Mouse (Mus musculus) cerebellum, adult (tissue): Measurements from ENCODE around the gene Zdhhc7.

ENCODE experiments used
- ATAC-seq: cut with Nextera tagmentation; 2 replicates; pipeline ENCODE4 v1.9.2; 2017; ENCODE audit warnings: mild to moderate bottlenecking, moderate library complexity, mixed read lengths; ENCODE audit not compliant: insufficient number of reproducible peaks, low FRiP score, low TSS enrichment

The Zdhhc7 gene

DNA sequence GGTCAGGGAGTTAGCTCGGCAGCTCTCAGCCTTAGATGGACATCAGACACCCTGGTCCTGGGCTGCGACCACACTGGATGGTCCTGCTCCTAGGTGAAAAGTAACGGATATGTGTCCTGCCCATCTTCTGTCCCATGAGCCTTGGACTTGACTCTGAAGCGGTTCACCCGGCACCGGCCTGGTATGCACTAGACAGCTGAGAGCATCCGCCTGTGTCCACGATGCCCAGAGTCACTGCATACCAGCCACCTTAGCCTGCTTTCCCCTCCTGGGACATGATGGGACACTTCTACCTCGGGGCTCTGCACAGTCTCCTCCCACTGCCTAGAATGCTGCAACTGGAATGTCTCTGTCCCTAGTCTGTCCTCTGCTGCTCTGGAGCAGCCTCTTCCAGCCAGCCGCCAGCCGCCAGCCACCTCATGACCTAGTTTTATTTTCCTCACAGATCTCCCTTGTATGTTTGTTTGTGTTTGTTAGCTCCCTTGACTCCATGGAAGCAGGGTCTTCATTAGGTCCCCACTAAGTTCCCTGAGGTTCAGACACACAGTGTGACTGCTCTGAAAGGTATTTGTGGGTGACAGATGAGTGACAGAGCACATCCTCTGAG lies 61.9 kb downstream of the Zdhhc7 start:
- ATAC-seq = no peak

DNA sequence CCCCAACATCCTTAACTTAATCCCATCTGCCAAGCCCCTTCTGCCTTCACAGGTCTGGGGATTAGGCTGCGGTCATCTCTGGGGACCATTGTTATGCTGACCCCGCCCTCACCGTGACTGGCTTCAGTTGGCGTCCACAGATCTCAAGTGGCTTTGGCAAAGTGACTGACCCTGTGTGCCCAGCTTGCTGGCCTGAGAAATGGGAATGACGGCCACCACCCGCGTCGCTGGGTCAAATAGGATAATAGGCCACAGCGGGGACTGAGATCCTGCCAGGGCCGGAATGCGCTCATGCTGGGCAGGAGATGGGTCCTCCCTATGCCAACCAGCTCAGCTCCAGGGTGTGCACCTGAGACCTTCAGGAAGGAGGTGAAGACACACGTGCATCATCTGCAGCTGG lies 62.5 kb downstream of the Zdhhc7 start:
- no peak for ATAC-seq

DNA sequence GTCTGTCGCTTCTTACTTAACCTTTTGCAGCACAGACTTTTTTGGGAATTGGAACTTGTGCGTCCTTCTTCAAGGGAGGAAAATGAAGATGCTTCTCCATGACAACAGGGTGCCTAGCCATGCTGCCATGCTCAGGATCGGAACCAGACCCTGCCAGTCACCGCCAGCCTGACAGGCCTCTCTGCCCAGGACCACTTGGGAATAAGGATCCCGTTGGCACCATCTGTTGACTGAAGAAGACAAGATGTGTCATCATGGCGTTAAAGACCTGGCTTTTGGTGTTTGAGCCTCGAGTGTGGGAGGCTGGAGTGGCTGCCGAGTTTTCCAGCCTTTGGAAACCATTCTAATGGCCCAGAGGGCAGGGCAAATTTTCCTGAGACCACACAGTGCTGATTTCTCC lies 63.7 kb downstream of the Zdhhc7 start:
- no peak for ATAC-seq

DNA sequence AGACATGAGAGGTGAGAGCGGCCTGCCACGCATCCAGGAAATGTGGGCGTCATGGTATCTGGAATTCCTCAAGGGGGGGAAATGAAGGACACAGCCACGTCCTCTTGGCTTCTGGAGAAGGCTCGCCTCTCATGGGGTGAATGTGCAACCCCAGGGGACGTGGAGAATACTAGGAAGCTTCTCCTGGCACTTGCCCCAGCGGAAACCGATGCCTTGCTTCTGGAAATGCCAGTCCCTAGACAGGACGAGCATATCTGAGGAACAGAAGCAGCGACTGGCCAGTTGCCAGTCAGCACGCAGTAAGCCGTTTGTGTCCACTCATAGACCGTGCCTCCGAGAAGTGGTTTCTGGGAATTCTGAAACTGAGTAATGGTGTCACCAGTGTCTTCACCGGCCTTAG lies 64.1 kb downstream of the Zdhhc7 start:
- ATAC-seq = no peak

DNA sequence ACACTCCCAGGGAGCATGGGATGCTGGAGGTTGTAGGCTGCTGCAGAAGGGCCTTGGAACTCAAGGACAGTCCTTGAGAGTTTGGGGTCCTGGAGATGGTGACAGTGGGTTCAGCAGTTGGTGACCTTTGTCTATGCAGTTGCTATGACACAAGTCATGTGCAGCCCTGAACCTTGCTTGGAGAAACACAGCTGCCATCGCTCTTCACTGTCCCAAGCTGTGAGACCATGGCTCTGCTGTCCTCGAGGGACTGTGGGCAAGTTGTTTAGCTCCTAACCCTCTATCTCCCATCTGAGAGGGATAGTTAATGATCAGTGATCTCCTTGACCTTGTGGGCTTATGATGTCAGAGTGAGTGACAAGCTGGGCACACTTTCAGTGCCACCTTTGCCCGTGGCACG lies 64.7 kb downstream of the Zdhhc7 start:
- no peak for ATAC-seq

DNA sequence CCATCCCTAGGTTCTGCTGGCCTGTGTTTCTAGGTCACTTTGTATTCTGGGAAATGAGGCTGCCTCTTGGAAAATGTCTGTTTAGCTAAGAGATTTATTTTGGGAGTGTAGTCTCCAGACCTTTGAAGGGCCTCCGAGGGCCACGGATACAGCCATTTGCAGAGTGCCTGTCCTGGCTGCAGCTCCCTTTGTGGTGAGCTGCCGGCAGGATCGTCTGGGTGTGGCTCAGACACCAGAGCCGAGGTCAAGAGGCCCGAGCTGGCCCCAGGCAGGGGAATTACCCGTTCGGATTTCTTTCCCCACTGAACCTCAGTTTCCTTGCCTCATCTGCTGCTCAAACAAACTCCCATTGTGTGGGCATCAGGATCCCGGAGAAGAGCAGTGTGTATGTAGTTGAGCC lies 65.2 kb downstream of the Zdhhc7 start:
- no peak for ATAC-seq

DNA sequence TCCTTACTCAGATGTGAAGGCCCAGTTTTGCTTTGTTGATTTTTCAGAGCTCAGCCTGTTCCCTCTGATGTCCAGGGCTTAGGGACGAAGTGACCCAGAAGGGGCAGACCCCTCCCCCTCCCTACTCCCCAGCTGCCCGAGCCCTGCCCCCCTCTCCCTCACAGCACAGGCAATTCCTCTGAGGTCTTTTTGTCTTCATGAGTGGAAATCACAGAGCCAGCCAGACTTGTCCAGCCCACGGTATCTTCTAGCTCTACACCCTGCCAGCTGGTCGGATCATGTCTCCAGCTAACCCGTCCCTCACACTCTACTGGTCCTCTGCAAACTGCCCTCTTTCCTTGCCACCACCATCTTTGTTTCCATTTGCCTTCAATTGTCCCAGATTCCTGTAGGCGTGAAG lies 66.8 kb downstream of the Zdhhc7 start:
- no peak for ATAC-seq

DNA sequence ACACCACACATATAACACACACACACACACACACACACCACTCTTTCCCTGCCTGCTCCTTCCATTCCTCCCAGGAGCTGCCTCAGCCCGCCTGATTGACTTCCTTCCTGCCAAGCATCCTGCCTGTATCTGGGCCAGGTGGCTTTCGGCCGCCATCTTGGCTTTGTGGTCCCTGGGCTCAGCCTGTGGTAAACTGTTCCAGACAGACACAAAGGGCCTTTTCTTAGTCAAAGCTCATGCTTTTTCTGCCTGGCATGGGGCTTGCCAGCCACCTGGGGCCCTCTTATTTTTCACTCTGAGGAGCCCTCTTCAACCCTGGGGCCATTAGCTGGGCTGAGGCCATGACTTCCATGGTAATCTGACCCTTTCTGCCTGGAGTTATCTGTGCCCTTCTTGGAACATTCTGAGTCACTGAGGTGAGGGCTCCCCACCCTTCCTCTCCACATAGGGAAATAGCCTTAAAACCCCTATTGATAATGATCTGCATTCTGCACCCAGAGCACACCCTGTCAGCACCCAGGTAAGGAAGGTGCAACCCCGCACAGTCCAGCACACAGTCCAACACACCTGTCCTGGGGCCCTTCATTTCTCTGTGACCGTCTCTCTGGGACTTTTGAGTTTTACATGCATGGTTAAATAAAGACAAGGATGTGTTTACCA lies 68.6 kb downstream of the Zdhhc7 start:
- ATAC-seq = no peak
